Mouse (Mus musculus) kidney, postnatal 0 days (tissue): ENCODE measurements around the gene Tmem131. TPM values are rescaled to one million over a fixed set of nuclear protein-coding genes. Genes with fewer than 3 reads are reported as not detected.

Source experiments
- ATAC-seq: fragments of 200-750 bp; cut with Nextera tagmentation; replicated peaks from 2 replicates; pipeline ENCODE4 v1.8.0; 2017; ENCODE audit warnings: low read depth, moderate number of reproducible peaks, moderate TSS enrichment, moderate library complexity; ENCODE audit not compliant: low FRiP score
- DNase-seq: peaks from one replicate; pipeline ENCODE4 v3.0.0-alpha.2; 2016; ENCODE audit warnings: low spot score
- H3K27ac ChIP-seq: fragments of 300-500 bp; sonication (generic); 2 replicates; pipeline ENCODE4 v1.5.1; 2014; ENCODE audit warnings: mild to moderate bottlenecking
- H3K27me3 ChIP-seq: fragments of 300-500 bp; sonication (generic); 2 replicates; pipeline ENCODE4 v1.6.1; 2014; ENCODE audit warnings: low read length, mixed read lengths; ENCODE audit not compliant: insufficient read depth
- H3K36me3 ChIP-seq: fragments of 300-500 bp; sonication (generic); 2 replicates; pipeline ENCODE4 v1.6.1; 2014; ENCODE audit warnings: low read length, mixed read lengths; ENCODE audit not compliant: insufficient read depth
- H3K4me1 ChIP-seq: fragments of 300-500 bp; sonication (generic); replicated peaks from 2 replicates; pipeline ENCODE4 v1.6.1; 2014; ENCODE audit warnings: antibody characterized with exemption, low read length, mixed read lengths; ENCODE audit not compliant: insufficient read depth
- H3K4me2 ChIP-seq: fragments of 300-500 bp; sonication (generic); 2 replicates; pipeline ENCODE4 v1.6.1; 2014; ENCODE audit warnings: mild to moderate bottlenecking, low read length, moderate library complexity, mixed read lengths
- H3K4me3 ChIP-seq: fragments of 300-500 bp; sonication (generic); replicated peaks from 2 replicates; pipeline ENCODE4 v1.5.1; 2014; ENCODE audit warnings: low read depth, low read length
- H3K9ac ChIP-seq: fragments of 300-500 bp; sonication (generic); 2 replicates; pipeline ENCODE4 v1.6.1; 2014; ENCODE audit warnings: low read depth, low read length
- H3K9me3 ChIP-seq: fragments of 300-500 bp; sonication (generic); replicated peaks from 2 replicates; pipeline ENCODE4 v1.6.1; 2016; ENCODE audit warnings: low read length, inconsistent platforms, mixed read lengths
- CTCF ChIP-seq: IDR thresholded peaks from 2 replicates; pipeline ENCODE4 v1.5.1; 2016; ENCODE audit warnings: antibody characterized with exemption, low read depth, mild to moderate bottlenecking, moderate library complexity
- WGBS: fragments of 180-500 bp; shearing (Covaris S2); extraction: QIAGEN DNeasy Blood & Tissue Kit; methylation state at CpG from one replicate; pipeline ENCODE4 v1.1.7; 2014; 5-methylcytosine and 5-hydroxymethylcytosine counted together
- polyA plus RNA-seq: library from polyadenylated mRNA; unstranded; fragments of >200 nt; fragmentation: Nextera tagmentation; extraction: Ambion mirVana; gene quantifications from 2 replicates; pipeline ENCODE4 v1.2.1, GENCODE M21; 2015

Gene Tmem131
- 9.0 and 9.2 TPM in 2 replicates for polyA plus RNA-seq

GRCm38 (mm10) chr1:36943653-36944052 lies at the start of gene Tmem131:
Gene Tmem131 (minus strand): TSS chr1:36943666.
- no peaks in the 10 kb centered on the region for H3K27me3 ChIP-seq
- H3K4me3 ChIP-seq: no peak within 1 kb of the TSS
- H3K36me3 ChIP-seq: no peaks in the 10 kb centered on the region
- DNase-seq: no peak
- H3K4me2 ChIP-seq: no peak within 1 kb of the TSS
- no peak for ATAC-seq
- 73% methylated on average over 5 of the region's 5 CpGs for WGBS
- H3K27ac ChIP-seq: no peak within 1 kb of the TSS
- no peak within 1 kb of the TSS for H3K9ac ChIP-seq
- H3K4me1 ChIP-seq: no peaks in the 10 kb centered on the region
- TF ChIP-seq CTCF: no peak
- no peaks in the 10 kb centered on the region for H3K9me3 ChIP-seq

- no peak overlapping the region for H3K27ac ChIP-seq
- TF ChIP-seq CTCF: no peak
Observed at GRCm38 (mm10) chr1:36988561-36988960, 45.1 kb upstream of the Tmem131 start.

DNA sequence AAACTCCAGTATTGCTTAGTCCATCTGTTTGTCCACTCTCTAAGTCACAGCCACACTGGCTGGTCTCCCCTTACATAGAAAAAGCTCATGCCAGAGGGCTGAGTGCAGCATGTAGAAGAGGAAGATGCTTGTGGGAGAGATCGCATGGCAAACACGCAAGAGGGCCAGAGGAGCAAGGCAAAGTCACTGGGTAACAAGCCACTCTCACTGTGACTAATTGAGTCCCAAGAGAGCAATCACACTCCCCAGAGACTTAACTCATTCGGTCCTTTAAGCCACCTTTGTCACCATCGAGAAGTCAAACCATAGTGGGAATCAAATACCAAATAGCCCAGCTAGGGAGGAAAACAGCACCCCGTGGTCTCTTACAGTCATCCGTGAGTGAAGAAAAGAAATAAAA lies 44.7 kb upstream of the Tmem131 start:
- ATAC-seq (no peak), DNase-seq (no peak)
- H3K27ac ChIP-seq: no peak overlapping the region
- H3K36me3 ChIP-seq: no peaks in the 10 kb centered on the region
- no peaks in the 10 kb centered on the region for H3K4me1 ChIP-seq
- H3K4me3 ChIP-seq: no peak overlapping the region
- H3K4me2 ChIP-seq: no peak overlapping the region
- no peaks in the 10 kb centered on the region for H3K27me3 ChIP-seq
- 70% methylated on average over 6 of the region's 6 CpGs for WGBS
- TF ChIP-seq CTCF: no peak
- H3K9ac ChIP-seq: no peak overlapping the region
- H3K9me3 ChIP-seq: no peaks in the 10 kb centered on the region

More at GRCm38 (mm10) chr1:36988561-36988960, 45.1 kb upstream of the Tmem131 start:
- Histone ChIP-seq H3K36me3 (no peaks in the 10 kb centered on the region), H3K4me2 (no peak overlapping the region), H3K9me3 (no peaks in the 10 kb centered on the region), H3K27me3 (no peaks in the 10 kb centered on the region), H3K4me1 (no peaks in the 10 kb centered on the region), H3K9ac (no peak overlapping the region), H3K4me3 (no peak overlapping the region)
- WGBS: 56% methylated on average over 6 of the region's 6 CpGs
- ATAC-seq: no peak
- DNase-seq: no peak

- DNase-seq (no peak), ATAC-seq (no peak)
- H3K27me3 ChIP-seq: no peaks in the 10 kb centered on the region
- no peaks in the 10 kb centered on the region for H3K36me3 ChIP-seq
- H3K27ac ChIP-seq: no peak overlapping the region
- no peak overlapping the region for H3K4me3 ChIP-seq
- H3K4me1 ChIP-seq: no peaks in the 10 kb centered on the region
- H3K4me2 ChIP-seq: no peak overlapping the region
- 84% methylated on average over 10 of the region's 10 CpGs for WGBS
- no peak overlapping the region for H3K9ac ChIP-seq
- no peak for TF ChIP-seq CTCF
- H3K9me3 ChIP-seq: no peaks in the 10 kb centered on the region
Observed at GRCm38 (mm10) chr1:36987172-36988148, 44.0 kb upstream of the Tmem131 start.

DNA sequence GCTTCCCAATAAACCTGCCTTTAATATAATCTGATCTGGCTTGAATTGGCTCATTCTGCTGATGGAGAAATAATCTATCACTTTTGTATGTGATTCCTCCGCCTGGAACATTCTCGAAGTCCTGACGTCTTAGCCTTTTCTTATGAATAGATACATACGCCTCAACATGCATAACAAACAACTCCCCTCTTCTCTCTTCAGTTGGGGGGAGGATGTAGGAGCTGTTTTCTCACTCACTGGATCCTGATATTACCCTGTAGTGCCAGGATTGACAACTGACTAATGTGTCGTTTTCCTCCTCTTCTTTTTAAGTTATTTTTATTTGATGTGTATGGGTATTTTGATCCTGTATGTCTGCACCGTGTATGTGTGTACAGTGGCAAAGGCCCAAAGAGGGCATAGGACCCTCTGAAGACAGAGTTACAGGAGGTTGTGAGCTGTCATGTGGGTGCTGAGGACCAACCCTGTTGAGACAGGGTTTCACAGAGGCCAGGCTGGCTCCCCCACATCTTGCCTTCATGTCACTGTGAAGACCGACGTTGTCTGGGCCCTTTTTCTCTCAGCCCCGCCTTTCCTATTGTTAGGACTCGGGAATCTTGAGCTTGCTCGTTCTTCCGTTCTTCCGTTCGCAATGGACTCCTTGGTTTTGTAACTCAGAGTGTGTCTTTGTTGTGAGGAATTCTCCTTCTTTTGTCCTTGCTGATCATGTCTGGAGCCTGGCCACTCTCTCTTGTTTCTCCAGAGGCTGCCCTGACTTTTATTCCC lies 43.1 kb upstream of the Tmem131 start:
- H3K4me2 ChIP-seq: no peak overlapping the region
- DNase-seq (no peak), ATAC-seq (no peak)
- H3K9me3 ChIP-seq: no peaks in the 10 kb centered on the region
- H3K9ac ChIP-seq: no peak overlapping the region
- H3K4me1 ChIP-seq: no peaks in the 10 kb centered on the region
- WGBS: 72% methylated on average over 14 of the region's 14 CpGs
- H3K27ac ChIP-seq: no peak overlapping the region
- no peaks in the 10 kb centered on the region for H3K36me3 ChIP-seq
- H3K27me3 ChIP-seq: no peaks in the 10 kb centered on the region
- TF ChIP-seq CTCF: no peak
- no peak overlapping the region for H3K4me3 ChIP-seq

DNA sequence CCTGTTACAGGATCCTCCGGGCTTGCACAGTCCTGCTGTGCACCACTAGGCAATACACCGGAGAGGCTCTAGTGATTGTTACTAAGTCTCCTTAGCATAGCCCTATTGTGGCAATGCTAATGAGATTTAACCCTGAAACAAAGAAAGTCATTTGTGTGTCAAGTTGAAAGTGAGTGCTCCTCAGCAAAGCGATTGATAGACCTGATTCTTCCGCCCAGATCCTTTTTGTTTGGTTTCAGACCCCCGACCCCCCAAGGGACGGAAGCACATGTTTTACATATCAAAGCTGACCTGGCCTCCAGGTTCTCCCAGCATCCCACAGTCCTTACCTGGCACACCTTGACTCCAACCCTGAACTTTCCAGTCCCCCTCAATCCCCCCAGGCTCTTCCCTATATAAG lies 42.4 kb upstream of the Tmem131 start:
- Histone ChIP-seq H3K27ac (no peak overlapping the region), H3K9me3 (no peaks in the 10 kb centered on the region), H3K4me1 (no peaks in the 10 kb centered on the region), H3K4me3 (no peak overlapping the region), H3K27me3 (no peaks in the 10 kb centered on the region), H3K36me3 (no peaks in the 10 kb centered on the region), H3K4me2 (no peak overlapping the region), H3K9ac (no peak overlapping the region)
- ATAC-seq: no peak
- no peak for DNase-seq
- 66% methylated on average over 6 of the region's 6 CpGs for WGBS
- TF ChIP-seq CTCF: no peak
